Mouse (Mus musculus) hindbrain, postnatal 0 days (tissue): Measurements from ENCODE around the gene Rasal3. TPM values are rescaled to one million over a fixed set of nuclear protein-coding genes. Genes with fewer than 3 reads are reported as not detected.
A peak's percentile ranks its signal among the peaks of the same experiment; 100 is the strongest.

ENCODE experiments used
- ATAC-seq: fragments of 200-750 bp; cut with Nextera tagmentation; 2 replicates; pipeline ENCODE4 v1.8.0; 2017; ENCODE audit warnings: mild to moderate bottlenecking, moderate TSS enrichment, moderate library complexity
- DNase-seq: peaks from one replicate; pipeline ENCODE4 v3.0.0-alpha.2; 2015; ENCODE audit warnings: low spot score
- H3K27ac ChIP-seq: fragments of 300-500 bp; sonication (generic); 2 replicates; pipeline ENCODE4 v1.5.1; 2014; ENCODE audit warnings: mild to moderate bottlenecking
- H3K27me3 ChIP-seq: fragments of 300-500 bp; sonication (generic); 2 replicates; pipeline ENCODE4 v1.6.1; 2014; ENCODE audit warnings: low read length, mixed read lengths; ENCODE audit not compliant: insufficient read depth
- H3K36me3 ChIP-seq: fragments of 300-500 bp; sonication (generic); 2 replicates; pipeline ENCODE4 v1.6.1; 2014; ENCODE audit warnings: low read length, mixed read lengths; ENCODE audit not compliant: insufficient read depth
- H3K4me1 ChIP-seq: fragments of 300-500 bp; sonication (generic); 2 replicates; pipeline ENCODE4 v1.6.1; 2014; ENCODE audit warnings: antibody characterized with exemption, low read length, mixed read lengths; ENCODE audit not compliant: insufficient read depth
- H3K4me2 ChIP-seq: fragments of 300-500 bp; sonication (generic); 2 replicates; pipeline ENCODE4 v1.6.1; 2014; ENCODE audit warnings: low read depth, mild to moderate bottlenecking, low read length, moderate library complexity, mixed read lengths
- H3K4me3 ChIP-seq: fragments of 300-500 bp; sonication (generic); 2 replicates; pipeline ENCODE4 v1.5.1; 2014; ENCODE audit warnings: low read length
- H3K9ac ChIP-seq: fragments of 300-500 bp; sonication (generic); replicated peaks from 2 replicates; pipeline ENCODE4 v1.6.1; 2014; ENCODE audit warnings: mild to moderate bottlenecking, low read length, moderate library complexity, mixed read lengths
- H3K9me3 ChIP-seq: fragments of 300-500 bp; sonication (generic); 2 replicates; pipeline ENCODE4 v1.6.1; 2016; ENCODE audit warnings: low read length, mixed read lengths
- CTCF ChIP-seq: IDR thresholded peaks from 2 replicates; pipeline ENCODE4 v1.5.1; 2016; ENCODE audit warnings: antibody characterized with exemption, control low read depth, low read depth
- WGBS: fragments of 180-500 bp; shearing (Covaris S2); extraction: QIAGEN DNeasy Blood & Tissue Kit; methylation state at CpG from one replicate; pipeline ENCODE4 v1.1.7; 2014; 5-methylcytosine and 5-hydroxymethylcytosine counted together
- polyA plus RNA-seq: library from polyadenylated mRNA; unstranded; fragments of >200 nt; fragmentation: Nextera tagmentation; extraction: Ambion mirVana; gene quantifications from 2 replicates; pipeline ENCODE4 v1.2.1, GENCODE M21; 2015
- total RNA-seq: library from RNA; depleted of rRNA; stranded (reverse); fragments of >200 nt; gene quantifications from 2 replicates; pipeline ENCODE4 v1.2.3, GENCODE M21; 2014

The Rasal3 gene
- total and polyA plus RNA-seq, 2 experiments from 2014 or later, result 0.61 to 2.8 TPM

GRCm38 (mm10) chr17:32382576-32382975 lies 20.8 kb downstream of the Rasal3 start:
- no peaks in the 10 kb centered on the region for H3K27me3 ChIP-seq
- no peaks in the 10 kb centered on the region; the same call in 1 of the 2 replicates for H3K4me1 ChIP-seq
- peaks cover 13% of the 10 kb centered on the region for H3K36me3 ChIP-seq
- H3K4me3 ChIP-seq, result no peak overlapping the region
- 50% methylated on average over 7 of the region's 7 CpGs for WGBS
- DNase-seq (peak; percentile 85), ATAC-seq (peak; percentile 88)
- H3K9ac ChIP-seq, result no peak overlapping the region
- TF ChIP-seq CTCF, result no peak
- H3K4me2 ChIP-seq, result 0 out of 2 replicates have a peak overlapping the region, but pooled peaks have one; percentile 7
- H3K9me3 ChIP-seq, result no peaks in the 10 kb centered on the region
- no peak overlapping the region for H3K27ac ChIP-seq

- Histone ChIP-seq H3K4me3 (no peak overlapping the region), H3K4me2 (no peak overlapping the region), H3K27ac (no peak overlapping the region), H3K27me3 (no peaks in the 10 kb centered on the region), H3K9me3 (no peaks in the 10 kb centered on the region), H3K36me3 (peaks cover 19% of the 10 kb centered on the region), H3K4me1 (no peaks in the 10 kb centered on the region; the same call in 1 of the 2 replicates), H3K9ac (no peak overlapping the region)
- DNase-seq, result no peak
- WGBS, result 90% methylated on average over 2 of the region's 2 CpGs
- no peak for ATAC-seq
- no peak for TF ChIP-seq CTCF
Measured at GRCm38 (mm10) chr17:32378786-32379185, 24.6 kb downstream of the Rasal3 start.

- no peak for TF ChIP-seq CTCF
- DNase-seq (no peak), ATAC-seq (no peak)
- 66% methylated on average over 9 of the region's 9 CpGs for WGBS
- H3K4me2 ChIP-seq, result no peak overlapping the region
- no peaks in the 10 kb centered on the region for H3K9me3 ChIP-seq
- no peak overlapping the region for H3K27ac ChIP-seq
- no peak overlapping the region for H3K4me3 ChIP-seq
- H3K4me1 ChIP-seq, result no peaks in the 10 kb centered on the region
- H3K36me3 ChIP-seq, result peaks cover 7% of the 10 kb centered on the region; the same call in 1 of the 2 replicates
- H3K27me3 ChIP-seq, result no peaks in the 10 kb centered on the region
- no peak overlapping the region for H3K9ac ChIP-seq
Measured at GRCm38 (mm10) chr17:32377137-32377536, 26.2 kb downstream of the Rasal3 start.

GRCm38 (mm10) chr17:32376475-32376874 lies 26.9 kb downstream of the Rasal3 start:
- ATAC-seq, result no peak
- H3K4me2 ChIP-seq, result no peak overlapping the region
- no peaks in the 10 kb centered on the region for H3K4me1 ChIP-seq
- no peak overlapping the region for H3K27ac ChIP-seq
- H3K9ac ChIP-seq, result no peak overlapping the region
- H3K27me3 ChIP-seq, result no peaks in the 10 kb centered on the region
- H3K9me3 ChIP-seq, result no peaks in the 10 kb centered on the region
- DNase-seq, result no peak
- TF ChIP-seq CTCF, result no peak
- WGBS, result 83% methylated on average over 15 of the region's 15 CpGs
- 0 out of 2 replicates have a peak, but pooled peaks cover 7% of the 10 kb centered on the region for H3K36me3 ChIP-seq
- H3K4me3 ChIP-seq, result no peak overlapping the region

GRCm38 (mm10) chr17:32368991-32369578 lies 34.3 kb downstream of the Rasal3 start:
- ATAC-seq (no peak), DNase-seq (no peak)
- H3K9me3 ChIP-seq, result no peaks in the 10 kb centered on the region
- H3K4me2 ChIP-seq, result 0 out of 2 replicates have a peak overlapping the region, but pooled peaks have one; percentile 21
- H3K27ac ChIP-seq, result no peak overlapping the region
- no peaks in the 10 kb centered on the region; the same call in 1 of the 2 replicates for H3K36me3 ChIP-seq
- no peak overlapping the region for H3K4me3 ChIP-seq
- TF ChIP-seq CTCF, result no peak
- no peaks in the 10 kb centered on the region for H3K4me1 ChIP-seq
- no peaks in the 10 kb centered on the region for H3K27me3 ChIP-seq
- H3K9ac ChIP-seq, result no peak overlapping the region
- WGBS, result 25% methylated on average over 10 of the region's 17 CpGs

GRCm38 (mm10) chr17:32367706-32368105 lies 35.7 kb downstream of the Rasal3 start:
- ATAC-seq (no peak), DNase-seq (no peak)
- Histone ChIP-seq H3K4me3 (no peak overlapping the region), H3K4me2 (no peak overlapping the region), H3K9ac (no peak overlapping the region), H3K27ac (no peak overlapping the region), H3K27me3 (no peaks in the 10 kb centered on the region), H3K9me3 (no peaks in the 10 kb centered on the region), H3K4me1 (peaks cover 7% of the 10 kb centered on the region), H3K36me3 (no peaks in the 10 kb centered on the region; the same call in 1 of the 2 replicates)
- no peak for TF ChIP-seq CTCF
- 89% methylated on average over 11 of the region's 11 CpGs for WGBS

GRCm38 (mm10) chr17:32365296-32365695 lies 38.1 kb downstream of the Rasal3 start:
- H3K4me3 ChIP-seq, result no peak overlapping the region
- H3K9ac ChIP-seq, result no peak overlapping the region; the same call in 1 of the 2 replicates
- peaks cover 10% of the 10 kb centered on the region for H3K4me1 ChIP-seq
- H3K4me2 ChIP-seq, result no peak overlapping the region
- TF ChIP-seq CTCF, result no peak
- no peak for ATAC-seq
- H3K36me3 ChIP-seq, result peaks cover 7% of the 10 kb centered on the region
- 90% methylated on average over 1 of the region's 1 CpGs for WGBS
- H3K9me3 ChIP-seq, result no peaks in the 10 kb centered on the region
- 0 out of 2 replicates have a peak overlapping the region, but pooled peaks have one; percentile 78 for H3K27ac ChIP-seq
- no peak for DNase-seq
- no peaks in the 10 kb centered on the region for H3K27me3 ChIP-seq
